Mouse (Mus musculus) midbrain, embryonic 11.5 days (tissue): ENCODE measurements around the gene Ccdc33. TPM values are rescaled to one million over a fixed set of nuclear protein-coding genes. Genes with fewer than 3 reads are reported as not detected.

Experiments used
- ATAC-seq: fragments of 200-750 bp; cut with Nextera tagmentation; 2 replicates; pipeline ENCODE4 v1.8.0; 2017; ENCODE audit warnings: moderate TSS enrichment, moderate library complexity; ENCODE audit not compliant: low FRiP score
- DNase-seq: peaks from one replicate; pipeline ENCODE4 v3.0.0; 2015; ENCODE audit warnings: low spot score; ENCODE audit errors: missing footprints
- H3K27ac ChIP-seq: fragments of 300-500 bp; sonication (generic); 2 replicates; pipeline ENCODE4 v1.5.1; 2014; ENCODE audit warnings: low read depth, low read length
- H3K27me3 ChIP-seq: fragments of 300-500 bp; sonication (generic); 2 replicates; pipeline ENCODE4 v1.6.1; 2014; ENCODE audit warnings: mild to moderate bottlenecking, low read length, moderate library complexity, mixed read lengths; ENCODE audit not compliant: control insufficient read depth, insufficient read depth
- H3K36me3 ChIP-seq: fragments of 300-500 bp; sonication (generic); 2 replicates; pipeline ENCODE4 v1.6.1; 2014; ENCODE audit warnings: mild to moderate bottlenecking, low read length, moderate library complexity, mixed read lengths; ENCODE audit not compliant: control insufficient read depth, insufficient read depth
- H3K4me1 ChIP-seq: fragments of 300-500 bp; sonication (generic); 2 replicates; pipeline ENCODE4 v1.6.1; 2014; ENCODE audit warnings: low read length; ENCODE audit not compliant: control insufficient read depth, insufficient read depth
- H3K4me2 ChIP-seq: fragments of 300-500 bp; sonication (generic); 2 replicates; pipeline ENCODE4 v1.6.1; 2014; ENCODE audit warnings: mild to moderate bottlenecking, moderate library complexity
- H3K4me3 ChIP-seq: fragments of 300-500 bp; sonication (generic); 2 replicates; pipeline ENCODE4 v1.5.1; 2014; ENCODE audit warnings: low read depth, low read length
- H3K9ac ChIP-seq: fragments of 300-500 bp; sonication (generic); 2 replicates; pipeline ENCODE4 v1.6.1; 2014; ENCODE audit warnings: low read length
- H3K9me3 ChIP-seq: fragments of 300-500 bp; sonication (generic); 2 replicates; pipeline ENCODE4 v1.6.1; 2016; ENCODE audit warnings: low read length; ENCODE audit not compliant: control insufficient read depth
- WGBS: fragments of 180-500 bp; shearing (Covaris S2); extraction: QIAGEN DNeasy Blood & Tissue Kit; methylation state at CpG from one replicate; pipeline ENCODE4 v1.1.7; 2014; 5-methylcytosine and 5-hydroxymethylcytosine counted together
- polyA plus RNA-seq: library from polyadenylated mRNA; unstranded; fragments of >200 nt; fragmentation: Nextera tagmentation; extraction: Ambion mirVana; gene quantifications from 2 replicates; pipeline ENCODE4 v1.2.1, GENCODE M21; 2014

Gene Ccdc33
- polyA plus RNA-seq, 1 experiment from 2014 or later: 0.90 TPM

DNA sequence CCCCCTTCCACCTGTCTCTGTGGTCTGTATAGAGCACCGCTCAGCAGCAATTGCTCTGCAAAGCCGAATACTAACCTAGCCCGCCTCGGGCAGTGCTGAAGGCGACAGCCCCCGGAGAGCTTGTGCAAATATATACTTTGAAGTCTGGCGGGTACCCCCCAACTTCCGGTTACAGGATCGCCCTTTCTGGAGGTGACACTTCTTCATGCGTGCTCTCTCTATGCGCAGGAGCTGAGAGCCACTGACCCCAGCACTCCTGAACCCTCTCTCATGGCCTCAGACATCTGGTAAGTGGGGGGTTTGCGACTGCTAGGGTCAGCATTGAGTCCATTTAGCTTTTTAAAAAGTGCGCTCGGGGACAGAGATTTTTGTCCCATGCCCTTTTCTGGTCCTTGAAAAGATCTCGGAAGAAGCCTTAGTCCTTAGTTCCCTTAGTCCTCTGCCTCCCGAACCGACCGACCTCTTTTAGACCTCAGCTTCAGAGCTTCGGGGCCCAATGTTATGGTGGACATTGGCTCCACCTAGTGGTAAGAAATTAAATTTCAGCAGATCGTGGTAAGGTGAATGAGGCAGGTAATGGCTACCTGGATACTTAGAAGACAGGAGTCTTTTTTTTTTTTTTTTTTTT lies 120.5 kb downstream of the Ccdc33 start:
- H3K36me3 ChIP-seq: no peaks in the 10 kb centered on the region
- no peaks in the 10 kb centered on the region for H3K9me3 ChIP-seq
- DNase-seq: peak; percentile 96
- peaks cover 3% of the 10 kb centered on the region; the same call in 1 of the 2 replicates for H3K4me1 ChIP-seq
- under 1% methylated on average over 20 of the region's 20 CpGs for WGBS
- peak overlapping the region; percentile 21; the same call in 1 of the 2 replicates for H3K4me3 ChIP-seq
- 0 out of 2 replicates have a peak overlapping the region, but pooled peaks have one; percentile 28 for H3K9ac ChIP-seq
- peak; percentile 77 for ATAC-seq
- peak overlapping the region; percentile 50 for H3K4me2 ChIP-seq
- H3K27ac ChIP-seq: no peak overlapping the region
- H3K27me3 ChIP-seq: peaks cover 3% of the 10 kb centered on the region

GRCm38 (mm10) chr9:57997511-57998031 lies 121.1 kb downstream of the Ccdc33 start:
- Histone ChIP-seq H3K9me3 (no peaks in the 10 kb centered on the region), H3K27me3 (peaks cover 3% of the 10 kb centered on the region), H3K4me2 (peak overlapping the region; percentile 50), H3K27ac (no peak overlapping the region), H3K4me3 (peak overlapping the region; percentile 21; the same call in 1 of the 2 replicates), H3K9ac (0 out of 2 replicates have a peak overlapping the region, but pooled peaks have one; percentile 28), H3K4me1 (peaks cover 3% of the 10 kb centered on the region; the same call in 1 of the 2 replicates), H3K36me3 (no peaks in the 10 kb centered on the region)
- DNase-seq (no peak), ATAC-seq (peak; percentile 27; the same call in 1 of the 2 replicates)
- WGBS: 20% methylated on average over 13 of the region's 13 CpGs

DNA sequence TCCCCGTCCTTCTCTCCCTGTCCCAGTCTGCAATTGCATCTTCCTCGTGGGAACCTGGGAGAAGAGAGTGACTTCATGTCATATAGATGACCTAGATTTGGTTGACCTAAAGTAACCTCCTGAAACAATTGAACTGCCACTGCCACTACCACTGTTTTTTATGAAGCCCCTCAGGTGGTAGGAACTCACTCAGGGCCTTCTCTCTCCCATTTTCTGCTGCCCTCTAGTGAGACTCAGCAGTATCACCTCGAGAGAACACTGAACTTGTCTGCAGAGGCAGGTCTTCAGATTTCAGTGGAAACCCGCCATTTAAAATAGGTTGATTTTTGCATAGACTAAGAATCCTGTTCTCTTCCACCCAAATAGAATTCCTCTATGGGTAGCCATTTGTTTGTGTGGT lies 123.3 kb downstream of the Ccdc33 start:
- Histone ChIP-seq H3K36me3 (no peaks in the 10 kb centered on the region), H3K4me2 (no peak overlapping the region), H3K9ac (no peak overlapping the region), H3K27ac (no peak overlapping the region), H3K4me1 (peaks cover 3% of the 10 kb centered on the region; the same call in 1 of the 2 replicates), H3K4me3 (no peak overlapping the region), H3K9me3 (no peaks in the 10 kb centered on the region), H3K27me3 (peaks cover 3% of the 10 kb centered on the region)
- WGBS: 42% methylated on average over 4 of the region's 4 CpGs
- DNase-seq: peak; percentile 88
- ATAC-seq: no peak

- Histone ChIP-seq H3K4me3 (no peak overlapping the region), H3K9ac (no peak overlapping the region), H3K27me3 (peaks cover 3% of the 10 kb centered on the region), H3K9me3 (no peaks in the 10 kb centered on the region), H3K4me2 (no peak overlapping the region), H3K36me3 (no peaks in the 10 kb centered on the region), H3K27ac (no peak overlapping the region), H3K4me1 (peaks cover 1% of the 10 kb centered on the region; the same call in 1 of the 2 replicates)
- DNase-seq (no peak), ATAC-seq (no peak)
- 68% methylated on average over 8 of the region's 8 CpGs for WGBS
These were observed 125.6 kb downstream of the Ccdc33 start for GRCm38 (mm10) chr9:57992781-57993591.

- ATAC-seq (no peak), DNase-seq (no peak)
- Histone ChIP-seq H3K4me3 (no peak overlapping the region), H3K9ac (no peak overlapping the region), H3K27ac (no peak overlapping the region), H3K9me3 (no peaks in the 10 kb centered on the region), H3K27me3 (no peaks in the 10 kb centered on the region), H3K4me2 (no peak overlapping the region), H3K4me1 (no peaks in the 10 kb centered on the region), H3K36me3 (no peaks in the 10 kb centered on the region)
- WGBS: 77% methylated on average over 3 of the region's 3 CpGs
These were observed 126.6 kb downstream of the Ccdc33 start for GRCm38 (mm10) chr9:57992060-57992459.

- H3K4me3 ChIP-seq: no peak overlapping the region
- H3K4me1 ChIP-seq: no peaks in the 10 kb centered on the region
- H3K27me3 ChIP-seq: no peaks in the 10 kb centered on the region
- DNase-seq: peak; percentile 94
- H3K9me3 ChIP-seq: no peaks in the 10 kb centered on the region
- no peak overlapping the region for H3K27ac ChIP-seq
- ATAC-seq: no peak
- H3K36me3 ChIP-seq: no peaks in the 10 kb centered on the region
- H3K4me2 ChIP-seq: no peak overlapping the region
- WGBS: 38% methylated on average over 10 of the region's 10 CpGs
- no peak overlapping the region for H3K9ac ChIP-seq
These were observed 128.0 kb downstream of the Ccdc33 start for GRCm38 (mm10) chr9:57990438-57991110.

- 83% methylated on average over 6 of the region's 6 CpGs for WGBS
- Histone ChIP-seq H3K9ac (no peak overlapping the region), H3K4me2 (no peak overlapping the region), H3K27ac (no peak overlapping the region), H3K9me3 (no peaks in the 10 kb centered on the region), H3K4me3 (no peak overlapping the region), H3K36me3 (no peaks in the 10 kb centered on the region), H3K4me1 (no peaks in the 10 kb centered on the region), H3K27me3 (no peaks in the 10 kb centered on the region)
- DNase-seq (no peak), ATAC-seq (no peak)
These were observed 129.3 kb downstream of the Ccdc33 start for GRCm38 (mm10) chr9:57989309-57989708.

GRCm38 (mm10) chr9:57988098-57988497 lies 130.5 kb downstream of the Ccdc33 start:
- Histone ChIP-seq H3K27me3 (no peaks in the 10 kb centered on the region), H3K4me3 (no peak overlapping the region), H3K9me3 (no peaks in the 10 kb centered on the region), H3K27ac (no peak overlapping the region), H3K36me3 (no peaks in the 10 kb centered on the region), H3K9ac (no peak overlapping the region), H3K4me1 (no peaks in the 10 kb centered on the region), H3K4me2 (no peak overlapping the region)
- DNase-seq: no peak
- WGBS: 92% methylated on average over 2 of the region's 2 CpGs
- no peak for ATAC-seq
